Mouse (Mus musculus) CH12.LX (cell line): ENCODE measurements at regions not wholly inside any gene's neighbourhood (a gene's known extent, or its start where the extent isn't known, plus 50 kb on each side); places are given as distances from the start of the nearest gene placed in this dataset.

Experiments
- CHD2 ChIP-seq: IDR thresholded peaks from 2 replicates; pipeline ENCODE4 v1.6.1; 2011; ENCODE audit warnings: low read length, improper control_type of control experiment
- CTCF ChIP-seq, 2 experiments: IDR thresholded peaks in 1 of 2; conservative IDR thresholded peaks in 1 of 2; 2 replicates each; pipeline ENCODE4 v1.5.1; 2011 to 2012; ENCODE audit warnings: low read depth in 2 of 2, low read length in 2 of 2, improper control_type of control experiment in 1 of 2, inconsistent platforms in 1 of 2, mild to moderate bottlenecking in 1 of 2, moderate library complexity in 1 of 2
- E2F4 ChIP-seq: IDR thresholded peaks from 2 replicates; pipeline ENCODE4 v1.6.1; 2011; ENCODE audit warnings: low read depth, low read length, improper control_type of control experiment; ENCODE audit not compliant: insufficient replicate concordance
- EP300 ChIP-seq: IDR thresholded peaks from 2 replicates; pipeline ENCODE4 v1.6.1; 2011; ENCODE audit warnings: low read length, improper control_type of control experiment
- MAX ChIP-seq: IDR thresholded peaks from 2 replicates; pipeline ENCODE4 v1.6.1; 2011; ENCODE audit warnings: low read length, improper control_type of control experiment
- NELFE ChIP-seq: IDR thresholded peaks from 2 replicates; pipeline ENCODE4 v1.6.1; 2011; ENCODE audit warnings: low read depth, low read length, improper control_type of control experiment
- POLR2A ChIP-seq: IDR thresholded peaks from 2 replicates; pipeline ENCODE4 v1.6.1; 2011; ENCODE audit warnings: low read depth, mild to moderate bottlenecking, improper control_type of control experiment, low read length
- UBTF ChIP-seq: IDR thresholded peaks from 2 replicates; pipeline ENCODE4 v1.6.1; 2012; ENCODE audit warnings: low read depth, mild to moderate bottlenecking, inconsistent platforms, low read length, improper control_type of control experiment, moderate library complexity

- TF ChIP-seq CHD2 (no peak), POLR2A (no peak), EP300 (no peak), CTCF (conservative IDR thresholded peaks at IDR 0.05 in 1 of 2, IDR thresholded peaks at IDR 0.05 in 1 of 2; ENCODE audit: low read depth in 2 of 2, low read length in 2 of 2) (no peak), MAX (no peak), E2F4 (no peak), UBTF (no peak), NELFE (no peak)
Measured at GRCm38 (mm10) chr9:115388361-115388759, 78.1 kb upstream of the Stt3b start.
